Mouse (Mus musculus) intestine, embryonic 14.5 days (tissue): Measurements from ENCODE around the gene Prtn3. TPM values are rescaled to one million over a fixed set of nuclear protein-coding genes. Genes with fewer than 3 reads are reported as not detected.

ENCODE experiments used
- ATAC-seq: fragments of 200-750 bp; cut with Nextera tagmentation; replicated peaks from 2 replicates; pipeline ENCODE4 v1.8.0; 2017; ENCODE audit warnings: low read depth, moderate number of reproducible peaks, moderate TSS enrichment, moderate library complexity; ENCODE audit not compliant: low FRiP score, low TSS enrichment
- DNase-seq: peaks from one replicate; pipeline ENCODE4 v3.0.0-alpha.2; 2018; ENCODE audit warnings: low spot score
- H3K27ac ChIP-seq: fragments of 300-500 bp; sonication (generic); 2 replicates; pipeline ENCODE4 v1.5.1; 2014; ENCODE audit warnings: low read depth, mild to moderate bottlenecking, control low read depth
- H3K27me3 ChIP-seq: fragments of 300-500 bp; sonication (generic); replicated peaks from 2 replicates; pipeline ENCODE4 v1.6.1; 2014; ENCODE audit warnings: low read length, control low read depth; ENCODE audit not compliant: control insufficient read depth, insufficient read depth
- H3K36me3 ChIP-seq: fragments of 300-500 bp; sonication (generic); 2 replicates; pipeline ENCODE4 v1.6.1; 2014; ENCODE audit warnings: low read length, control low read depth; ENCODE audit not compliant: control insufficient read depth, insufficient read depth
- H3K4me1 ChIP-seq: fragments of 300-500 bp; sonication (generic); replicated peaks from 2 replicates; pipeline ENCODE4 v1.6.1; 2014; ENCODE audit warnings: low read length, control low read depth, mixed read lengths; ENCODE audit not compliant: control insufficient read depth, insufficient read depth
- H3K4me2 ChIP-seq: fragments of 300-500 bp; sonication (generic); 2 replicates; pipeline ENCODE4 v1.6.1; 2014; ENCODE audit warnings: low read length
- H3K4me3 ChIP-seq: fragments of 300-500 bp; sonication (generic); 2 replicates; pipeline ENCODE4 v1.5.1; 2014; ENCODE audit warnings: low read depth, low read length, control low read depth, mixed read lengths
- H3K9ac ChIP-seq: fragments of 300-500 bp; sonication (generic); 2 replicates; pipeline ENCODE4 v1.6.1; 2014; ENCODE audit warnings: mild to moderate bottlenecking, low read length
- H3K9me3 ChIP-seq: fragments of 300-500 bp; sonication (generic); 2 replicates; pipeline ENCODE4 v1.6.1; 2016; ENCODE audit warnings: low read length, control low read depth; ENCODE audit not compliant: control insufficient read depth
- WGBS: fragments of 180-500 bp; shearing (Covaris S2); extraction: QIAGEN DNeasy Blood & Tissue Kit; methylation state at CpG from one replicate; pipeline ENCODE4 v1.1.7; 2014; 5-methylcytosine and 5-hydroxymethylcytosine counted together
- polyA plus RNA-seq: library from polyadenylated mRNA; unstranded; fragments of >200 nt; fragmentation: Nextera tagmentation; extraction: Ambion mirVana; gene quantifications from 2 replicates; pipeline ENCODE4 v1.2.1, GENCODE M21; 2014

The Prtn3 gene
- polyA plus RNA-seq, result 5.2 and 5.9 TPM in 2 replicates

DNA sequence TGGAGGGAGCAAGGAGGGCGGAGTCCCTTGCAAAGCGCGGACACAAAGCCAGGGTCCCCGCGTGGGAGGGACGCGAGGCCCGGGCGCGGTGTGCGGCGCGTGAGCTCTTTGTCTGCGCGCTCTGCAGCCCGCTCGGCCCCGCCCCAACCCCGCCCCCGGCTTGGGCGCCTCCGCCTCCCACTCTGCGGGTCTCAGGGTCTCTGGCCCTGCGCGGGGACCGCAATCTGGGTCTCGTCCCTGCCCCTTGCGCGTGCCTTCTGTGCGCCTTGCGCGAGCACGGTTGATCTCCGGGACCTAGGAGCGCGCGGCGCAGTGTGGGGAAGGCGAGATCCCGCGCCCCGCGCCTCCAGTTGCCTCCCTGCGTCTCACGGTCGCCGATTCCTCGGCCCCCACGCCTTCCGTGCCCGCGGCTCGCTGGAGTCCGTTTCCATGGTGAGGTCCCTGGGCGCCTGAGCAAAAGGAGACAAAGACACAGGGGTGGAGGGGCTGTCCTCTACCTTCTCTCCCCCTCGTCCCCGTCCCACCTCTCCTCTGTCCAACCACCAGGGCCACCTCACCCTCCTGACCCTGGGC is at the start of gene Prtn3, which contains the start of gene Plppr3:
Gene Prtn3 (plus strand): TSS at position 187 of the 573 bp plus-strand sequence.
Gene Plppr3 (minus strand): TSS at position 345 of the 573 bp plus-strand sequence.
- peak; percentile 85 for ATAC-seq
- Histone ChIP-seq H3K9me3 (no peaks in the 10 kb centered on the region), H3K36me3 (no peaks in the 10 kb centered on the region), H3K27ac (peak within 1 kb of the TSS; percentile 57), H3K9ac (peak within 1 kb of the TSS; percentile 61), H3K4me3 (peak within 1 kb of the TSS; percentile 51), H3K4me2 (peak within 1 kb of the TSS; percentile 59), H3K27me3 (no peaks in the 10 kb centered on the region), H3K4me1 (peaks cover 22% of the 10 kb centered on the region)
- DNase-seq, result peak; percentile 80
- under 1% methylated on average over 55 of the region's 57 CpGs for WGBS

DNA sequence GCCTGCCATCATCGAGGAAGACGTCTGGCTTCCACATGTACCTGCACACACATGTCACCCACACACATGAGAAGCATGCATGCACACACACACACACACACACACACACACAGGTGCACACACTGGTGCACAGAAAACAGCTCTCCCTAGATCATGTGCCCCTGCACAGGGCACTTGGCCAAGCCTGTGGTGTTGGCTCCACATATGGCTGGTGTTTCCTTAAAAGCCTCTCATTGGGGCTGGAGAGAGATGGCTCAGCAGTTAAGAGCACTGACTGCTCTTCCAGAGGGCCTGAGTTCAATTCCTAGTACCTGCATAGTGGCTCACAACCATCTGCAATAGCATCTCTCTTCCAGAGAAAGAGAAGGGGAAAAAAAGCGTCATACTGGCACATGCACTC is 42.7 kb upstream of the Prtn3 start:
- no peak for ATAC-seq
- no peak overlapping the region for H3K4me3 ChIP-seq
- DNase-seq, result no peak
- H3K4me1 ChIP-seq, result 0 out of 2 replicates have a peak, but pooled peaks cover 4% of the 10 kb centered on the region
- no peaks in the 10 kb centered on the region for H3K36me3 ChIP-seq
- H3K9ac ChIP-seq, result no peak overlapping the region
- H3K4me2 ChIP-seq, result no peak overlapping the region
- H3K27me3 ChIP-seq, result no peaks in the 10 kb centered on the region
- no peaks in the 10 kb centered on the region for H3K9me3 ChIP-seq
- WGBS, result 93% methylated on average over 3 of the region's 3 CpGs
- no peak overlapping the region for H3K27ac ChIP-seq

DNA sequence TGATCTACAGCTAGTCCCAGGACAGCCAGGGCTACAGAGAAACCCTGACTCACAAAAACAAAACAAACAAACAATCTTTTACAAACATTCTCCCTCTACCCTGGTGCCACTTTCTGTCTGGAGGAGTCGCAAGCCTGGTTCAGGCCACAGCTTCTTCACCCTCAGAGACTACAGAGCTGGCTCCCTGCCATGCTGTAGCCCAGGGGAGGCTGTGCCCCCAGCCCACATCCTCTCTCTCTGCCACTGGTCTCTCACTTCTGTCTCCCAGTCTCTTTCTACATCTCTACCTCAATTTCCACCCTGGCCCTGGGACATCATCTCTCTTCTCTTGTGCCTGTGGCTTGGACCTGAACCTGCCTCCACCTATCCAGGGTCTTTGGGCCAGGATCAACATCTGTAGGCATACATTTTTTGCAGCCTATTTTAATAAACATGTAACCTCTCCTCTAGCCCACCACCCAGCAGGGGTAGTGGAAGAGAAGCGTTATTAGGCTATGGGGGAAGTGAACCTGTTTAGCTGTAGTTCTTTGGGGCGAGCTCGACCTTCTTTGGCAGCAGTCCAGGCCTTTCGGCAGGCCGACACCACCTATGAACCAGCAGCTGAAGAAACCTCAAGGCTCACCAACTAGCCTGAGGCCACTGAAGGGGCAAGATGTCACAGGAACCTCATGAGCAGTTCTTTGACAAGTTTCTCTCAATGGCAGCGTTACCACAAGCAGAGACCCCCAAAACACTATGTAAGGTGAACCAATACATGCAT is 42.1 kb upstream of the Prtn3 start:
- Histone ChIP-seq H3K4me3 (no peak overlapping the region), H3K27me3 (no peaks in the 10 kb centered on the region), H3K36me3 (no peaks in the 10 kb centered on the region), H3K4me1 (0 out of 2 replicates have a peak, but pooled peaks cover 4% of the 10 kb centered on the region), H3K27ac (no peak overlapping the region), H3K9ac (no peak overlapping the region), H3K9me3 (no peaks in the 10 kb centered on the region; the same call in 1 of the 2 replicates), H3K4me2 (no peak overlapping the region)
- ATAC-seq (no peak), DNase-seq (no peak)
- WGBS, result 71% methylated on average over 7 of the region's 7 CpGs

DNA sequence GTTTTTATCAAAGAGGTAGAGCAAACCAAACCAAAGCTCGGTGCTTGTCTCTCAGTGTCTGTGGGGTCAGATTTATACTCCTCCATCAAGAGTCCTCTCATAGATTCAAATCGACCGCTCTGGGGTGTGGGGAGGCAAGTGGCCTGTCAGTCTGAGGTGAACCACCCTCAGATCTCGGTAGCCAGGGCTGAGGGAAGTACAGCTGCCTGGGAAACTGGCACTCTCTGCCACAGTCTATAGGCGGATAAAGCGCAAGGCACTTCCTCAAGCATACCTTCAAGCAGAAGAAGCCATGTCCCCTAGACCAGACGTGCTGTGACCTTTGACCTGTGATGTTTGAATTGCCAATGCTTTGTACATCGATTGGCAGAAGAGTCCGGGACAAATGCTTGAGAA is 41.5 kb upstream of the Prtn3 start:
- no peaks in the 10 kb centered on the region for H3K27me3 ChIP-seq
- DNase-seq (no peak), ATAC-seq (no peak)
- H3K9me3 ChIP-seq, result no peaks in the 10 kb centered on the region; the same call in 1 of the 2 replicates
- H3K9ac ChIP-seq, result no peak overlapping the region
- H3K27ac ChIP-seq, result no peak overlapping the region
- H3K4me1 ChIP-seq, result 0 out of 2 replicates have a peak, but pooled peaks cover 4% of the 10 kb centered on the region
- H3K4me3 ChIP-seq, result no peak overlapping the region
- H3K36me3 ChIP-seq, result no peaks in the 10 kb centered on the region
- 64% methylated on average over 9 of the region's 9 CpGs for WGBS
- H3K4me2 ChIP-seq, result no peak overlapping the region

DNA sequence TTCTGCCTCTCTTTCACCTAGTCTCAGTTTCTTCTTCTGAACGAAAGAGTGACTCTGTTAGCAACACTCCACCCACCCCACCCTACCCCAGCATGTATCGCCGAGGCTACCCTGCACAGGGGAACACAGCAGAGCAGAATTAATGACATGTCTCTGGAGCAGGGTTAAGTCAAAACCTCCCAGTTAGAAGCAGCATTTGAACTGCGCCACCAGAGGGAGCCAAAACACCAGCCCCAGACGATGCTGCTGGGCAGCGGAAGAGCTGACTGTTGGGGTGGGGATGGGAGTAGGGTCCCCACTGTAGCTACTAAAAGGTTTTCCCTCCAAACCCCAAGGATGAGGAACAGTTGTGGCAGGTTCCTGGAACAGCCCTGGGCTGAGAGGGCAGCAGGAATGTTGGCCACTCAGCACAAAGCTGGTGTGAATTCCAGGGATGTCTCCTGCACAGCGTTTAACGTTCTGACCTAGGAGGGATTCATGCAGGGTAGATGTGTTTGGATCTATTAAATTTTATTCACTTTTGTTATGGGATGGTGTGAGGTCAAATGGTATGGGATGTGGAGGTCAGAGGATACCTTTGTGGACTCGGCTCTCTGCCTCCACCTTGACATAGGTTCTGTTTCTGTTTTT is 39.4 kb upstream of the Prtn3 start:
- ATAC-seq (peak; percentile 65), DNase-seq (peak; percentile 89)
- WGBS, result 22% methylated on average over 9 of the region's 9 CpGs
- Histone ChIP-seq H3K4me1 (0 out of 2 replicates have a peak, but pooled peaks cover 4% of the 10 kb centered on the region), H3K9me3 (no peaks in the 10 kb centered on the region; the same call in 1 of the 2 replicates), H3K27me3 (no peaks in the 10 kb centered on the region), H3K9ac (no peak overlapping the region), H3K36me3 (no peaks in the 10 kb centered on the region), H3K4me3 (no peak overlapping the region), H3K27ac (no peak overlapping the region), H3K4me2 (no peak overlapping the region)

DNA sequence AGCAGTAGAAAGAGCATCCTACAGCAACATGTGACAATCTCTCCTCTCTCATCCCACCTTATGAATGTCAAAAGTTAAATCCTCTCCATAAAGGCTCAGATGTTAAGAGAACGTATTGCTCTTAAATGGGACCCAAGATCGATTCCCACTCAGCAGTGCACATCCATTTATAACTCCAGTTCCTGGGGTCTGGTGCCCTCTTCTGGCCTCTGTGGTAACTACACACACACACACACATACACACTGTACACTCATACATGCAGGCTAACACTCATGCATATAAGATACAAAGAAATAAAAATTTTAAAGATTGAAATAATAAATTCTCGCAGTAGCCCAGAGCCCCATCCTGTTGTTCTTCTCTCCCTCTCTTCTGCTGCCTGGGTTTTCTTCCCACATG is 37.4 kb upstream of the Prtn3 start:
- Histone ChIP-seq H3K4me1 (peaks cover 8% of the 10 kb centered on the region; the same call in 1 of the 2 replicates), H3K9ac (no peak overlapping the region), H3K4me2 (no peak overlapping the region), H3K36me3 (no peaks in the 10 kb centered on the region), H3K27me3 (no peaks in the 10 kb centered on the region), H3K27ac (no peak overlapping the region), H3K9me3 (no peaks in the 10 kb centered on the region; the same call in 1 of the 2 replicates), H3K4me3 (no peak overlapping the region)
- DNase-seq, result no peak
- WGBS, result 97% methylated on average over 3 of the region's 3 CpGs
- ATAC-seq, result no peak

DNA sequence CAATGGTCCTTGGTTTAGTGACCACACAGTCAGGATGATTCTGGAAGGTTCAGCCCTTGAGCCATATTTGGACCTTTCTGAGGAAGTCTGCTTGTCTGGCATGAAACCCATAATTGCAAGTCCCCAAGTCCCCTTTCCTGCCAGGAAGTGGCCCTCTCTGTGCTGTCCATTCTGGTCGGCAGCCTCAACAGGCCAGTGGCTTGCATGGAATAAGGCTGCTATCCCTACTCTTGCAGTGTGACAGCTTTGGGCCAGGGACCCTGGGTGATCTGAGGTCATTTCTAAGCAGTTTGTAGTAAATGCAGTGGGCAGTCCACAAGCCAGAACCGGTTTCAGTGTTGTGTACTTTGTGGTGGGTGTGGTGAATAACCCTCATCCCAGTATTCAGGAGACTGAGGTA is 36.1 kb upstream of the Prtn3 start:
- no peak overlapping the region for H3K4me2 ChIP-seq
- H3K9me3 ChIP-seq, result no peaks in the 10 kb centered on the region; the same call in 1 of the 2 replicates
- H3K27ac ChIP-seq, result no peak overlapping the region
- DNase-seq, result no peak
- WGBS, result 56% methylated on average over 2 of the region's 2 CpGs
- H3K36me3 ChIP-seq, result no peaks in the 10 kb centered on the region
- H3K4me3 ChIP-seq, result no peak overlapping the region
- H3K9ac ChIP-seq, result no peak overlapping the region
- H3K27me3 ChIP-seq, result no peaks in the 10 kb centered on the region
- peaks cover 15% of the 10 kb centered on the region for H3K4me1 ChIP-seq
- no peak for ATAC-seq

DNA sequence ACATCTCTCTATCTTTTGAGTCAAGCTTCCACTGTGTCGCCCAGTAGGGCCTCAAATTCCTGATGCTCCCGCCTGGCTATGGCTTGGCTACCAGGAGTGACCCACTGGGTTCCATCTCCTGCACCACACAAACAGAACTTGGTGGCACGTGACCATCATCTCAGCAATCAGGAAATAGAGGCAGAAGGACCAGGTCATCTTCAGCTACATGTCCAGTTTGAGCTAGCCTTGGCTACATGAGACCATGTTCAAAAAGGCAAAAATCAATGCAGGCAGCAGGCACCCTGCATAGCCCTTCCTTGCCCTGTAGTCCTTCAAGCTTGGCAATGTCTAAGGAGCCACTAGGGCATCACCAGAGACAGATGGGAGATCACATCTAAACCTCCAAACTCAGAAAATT is 34.2 kb upstream of the Prtn3 start:
- no peaks in the 10 kb centered on the region for H3K36me3 ChIP-seq
- peaks cover 20% of the 10 kb centered on the region for H3K4me1 ChIP-seq
- no peak overlapping the region for H3K4me2 ChIP-seq
- 90% methylated on average over 3 of the region's 3 CpGs for WGBS
- H3K9me3 ChIP-seq, result no peaks in the 10 kb centered on the region; the same call in 1 of the 2 replicates
- ATAC-seq (no peak), DNase-seq (no peak)
- H3K27me3 ChIP-seq, result no peaks in the 10 kb centered on the region
- H3K27ac ChIP-seq, result peak overlapping the region; percentile 67
- no peak overlapping the region for H3K9ac ChIP-seq
- no peak overlapping the region; the same call in 1 of the 2 replicates for H3K4me3 ChIP-seq
